Mouse (Mus musculus): ENCODE measurements around the gene Gar1. TPM values are rescaled to one million over a fixed set of nuclear protein-coding genes. Genes with fewer than 3 reads are reported as not detected.

Gar1 gene
- polyA plus RNA-seq, 1 experiment, result 49.6 TPM

- no peaks in the 10 kb centered on the region for H3K27me3 ChIP-seq (ENCODE audit: control insufficient read depth, insufficient read depth, low read length)
Measured at GRCm38 (mm10) chr3:129827691-129828090, 3.5 kb downstream of the Gar1 start.

GRCm38 (mm10) chr3:129826691-129827090 is 4.5 kb downstream of the Gar1 start:
- no peak overlapping the region for H3K4me3 ChIP-seq (ENCODE audit: control insufficient read depth, low read depth, low read length)
- TF ChIP-seq CTCF (IDR thresholded peaks at IDR 0.05; ENCODE audit: control insufficient read depth, insufficient read depth, insufficient replicate concordance, low read depth, low read length) (no peak), POLR2A (IDR thresholded peaks at IDR 0.05; ENCODE audit: control insufficient read depth, low read depth, low read length) (no peak)
- no peak overlapping the region for H3K27ac ChIP-seq (ENCODE audit: control insufficient read depth, insufficient read depth, low read depth, low read length)
- H3K27me3 ChIP-seq (ENCODE audit: control insufficient read depth, insufficient read depth, low read length), result no peaks in the 10 kb centered on the region
- no peaks in the 10 kb centered on the region for H3K4me1 ChIP-seq (ENCODE audit: control insufficient read depth, insufficient read depth, low read length)
- peaks cover 5% of the 10 kb centered on the region for H3K36me3 ChIP-seq (ENCODE audit: control insufficient read depth, insufficient read depth, low read length)

More at GRCm38 (mm10) chr3:129827691-129828090, 3.5 kb downstream of the Gar1 start:
- Histone ChIP-seq H3K27ac (ENCODE audit: control insufficient read depth, insufficient read depth, low read depth, low read length) (no peak overlapping the region), H3K36me3 (ENCODE audit: control insufficient read depth, insufficient read depth, low read length) (peaks cover 5% of the 10 kb centered on the region), H3K4me1 (ENCODE audit: control insufficient read depth, insufficient read depth, low read length) (no peaks in the 10 kb centered on the region), H3K4me3 (ENCODE audit: control insufficient read depth, low read depth, low read length) (no peak overlapping the region)
- TF ChIP-seq POLR2A (IDR thresholded peaks at IDR 0.05; ENCODE audit: control insufficient read depth, low read depth, low read length) (no peak), CTCF (IDR thresholded peaks at IDR 0.05; ENCODE audit: control insufficient read depth, insufficient read depth, insufficient replicate concordance, low read depth, low read length) (no peak)

DNA sequence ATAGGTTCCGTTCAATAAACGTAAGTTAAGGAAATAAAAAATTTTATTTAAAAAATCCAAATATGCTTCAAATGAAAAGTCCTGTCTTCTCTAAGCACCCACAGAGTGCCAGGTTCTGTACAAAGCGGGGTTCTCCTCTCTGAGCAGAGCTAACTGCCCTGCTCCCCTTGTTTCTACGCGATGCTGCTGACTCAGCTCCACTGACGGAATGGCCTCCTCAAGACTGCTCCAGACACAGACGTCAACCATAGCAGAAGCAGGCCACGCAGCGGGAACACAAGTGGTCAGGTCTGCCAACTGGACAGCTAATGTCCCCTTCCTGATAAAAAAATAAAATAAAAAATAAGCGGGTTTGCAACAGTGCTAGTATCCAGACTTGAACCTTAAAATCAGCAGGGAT is 6.3 kb downstream of the Gar1 start:
- Histone ChIP-seq H3K4me3 (ENCODE audit: control insufficient read depth, low read depth, low read length) (no peak overlapping the region), H3K27ac (ENCODE audit: control insufficient read depth, insufficient read depth, low read depth, low read length) (no peak overlapping the region), H3K27me3 (ENCODE audit: control insufficient read depth, insufficient read depth, low read length) (no peaks in the 10 kb centered on the region), H3K4me1 (ENCODE audit: control insufficient read depth, insufficient read depth, low read length) (no peaks in the 10 kb centered on the region), H3K36me3 (ENCODE audit: control insufficient read depth, insufficient read depth, low read length) (peaks cover 5% of the 10 kb centered on the region)
- no peak for TF ChIP-seq CTCF (IDR thresholded peaks at IDR 0.05; ENCODE audit: control insufficient read depth, insufficient read depth, insufficient replicate concordance, low read depth, low read length)
- no peak for TF ChIP-seq POLR2A (IDR thresholded peaks at IDR 0.05; ENCODE audit: control insufficient read depth, low read depth, low read length)

DNA sequence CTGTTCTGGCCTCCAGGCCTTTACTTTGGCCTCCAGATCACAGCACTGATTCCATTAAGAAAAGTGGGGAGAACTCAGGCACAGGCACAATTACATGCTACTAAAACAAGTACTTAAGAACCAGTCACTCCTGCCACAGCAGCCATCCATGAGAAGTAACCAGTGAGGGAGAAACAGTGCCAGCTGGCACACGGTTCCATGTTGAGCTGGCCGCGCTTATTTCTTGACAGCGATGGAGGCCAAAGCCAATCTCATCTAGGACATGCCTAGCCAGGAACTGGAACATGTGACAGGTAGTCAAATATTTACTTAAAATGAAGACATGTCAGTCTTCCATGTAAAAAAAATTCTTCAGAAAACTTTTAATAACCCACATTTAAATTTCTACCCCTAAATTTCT is 7.0 kb downstream of the Gar1 start:
- Histone ChIP-seq H3K4me3 (ENCODE audit: control insufficient read depth, low read depth, low read length) (no peak overlapping the region), H3K36me3 (ENCODE audit: control insufficient read depth, insufficient read depth, low read length) (peaks cover 5% of the 10 kb centered on the region), H3K27me3 (ENCODE audit: control insufficient read depth, insufficient read depth, low read length) (no peaks in the 10 kb centered on the region), H3K27ac (ENCODE audit: control insufficient read depth, insufficient read depth, low read depth, low read length) (no peak overlapping the region), H3K4me1 (ENCODE audit: control insufficient read depth, insufficient read depth, low read length) (no peaks in the 10 kb centered on the region)
- TF ChIP-seq CTCF (IDR thresholded peaks at IDR 0.05; ENCODE audit: control insufficient read depth, insufficient read depth, insufficient replicate concordance, low read depth, low read length) (no peak), POLR2A (IDR thresholded peaks at IDR 0.05; ENCODE audit: control insufficient read depth, low read depth, low read length) (no peak)

DNA sequence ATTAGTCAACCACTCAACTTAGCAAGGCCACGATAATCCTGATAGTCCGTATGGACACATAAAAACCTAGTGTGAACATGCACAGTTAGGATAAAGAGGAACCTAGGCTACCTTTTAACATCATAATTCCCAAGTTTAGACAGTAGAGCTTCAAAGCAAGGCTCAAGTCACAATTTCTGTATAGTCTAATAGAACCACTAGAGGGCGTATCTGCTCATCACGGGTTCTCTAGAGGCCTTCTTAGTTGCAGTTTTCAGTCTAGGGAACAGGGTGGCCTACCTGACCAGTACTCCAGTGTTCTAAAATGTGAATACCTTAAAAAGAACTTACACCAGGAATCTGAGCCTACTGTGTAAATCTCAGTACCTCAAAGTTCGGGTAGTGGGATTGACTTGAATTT is 7.9 kb downstream of the Gar1 start:
- no peaks in the 10 kb centered on the region for H3K27me3 ChIP-seq (ENCODE audit: control insufficient read depth, insufficient read depth, low read length)
- H3K27ac ChIP-seq (ENCODE audit: control insufficient read depth, insufficient read depth, low read depth, low read length), result no peak overlapping the region
- no peak overlapping the region for H3K4me3 ChIP-seq (ENCODE audit: control insufficient read depth, low read depth, low read length)
- peaks cover 5% of the 10 kb centered on the region for H3K36me3 ChIP-seq (ENCODE audit: control insufficient read depth, insufficient read depth, low read length)
- TF ChIP-seq CTCF (IDR thresholded peaks at IDR 0.05; ENCODE audit: control insufficient read depth, insufficient read depth, insufficient replicate concordance, low read depth, low read length) (no peak), POLR2A (IDR thresholded peaks at IDR 0.05; ENCODE audit: control insufficient read depth, low read depth, low read length) (no peak)
- H3K4me1 ChIP-seq (ENCODE audit: control insufficient read depth, insufficient read depth, low read length), result no peaks in the 10 kb centered on the region

- Histone ChIP-seq H3K27me3 (ENCODE audit: control insufficient read depth, insufficient read depth, low read length) (no peaks in the 10 kb centered on the region), H3K36me3 (ENCODE audit: control insufficient read depth, insufficient read depth, low read length) (peaks cover 5% of the 10 kb centered on the region), H3K4me1 (ENCODE audit: control insufficient read depth, insufficient read depth, low read length) (no peaks in the 10 kb centered on the region), H3K4me3 (ENCODE audit: control insufficient read depth, low read depth, low read length) (no peak within 1 kb of the TSS), H3K27ac (ENCODE audit: control insufficient read depth, insufficient read depth, low read depth, low read length) (no peak within 1 kb of the TSS)
- TF ChIP-seq POLR2A (IDR thresholded peaks at IDR 0.05; ENCODE audit: control insufficient read depth, low read depth, low read length) (no peak), CTCF (IDR thresholded peaks at IDR 0.05; ENCODE audit: control insufficient read depth, insufficient read depth, insufficient replicate concordance, low read depth, low read length) (no peak)
Measured at GRCm38 (mm10) chr3:129822206-129822775, 8.9 kb downstream of the Gar1 start, which contains the start of gene Rrh. Gene Rrh, minus strand, starts transcription at chr3:129822587.

- H3K4me1 ChIP-seq (ENCODE audit: control insufficient read depth, insufficient read depth, low read length), result no peaks in the 10 kb centered on the region
- TF ChIP-seq POLR2A (IDR thresholded peaks at IDR 0.05; ENCODE audit: control insufficient read depth, low read depth, low read length), result no peak
- TF ChIP-seq CTCF (IDR thresholded peaks at IDR 0.05; ENCODE audit: control insufficient read depth, insufficient read depth, insufficient replicate concordance, low read depth, low read length), result no peak
- H3K27ac ChIP-seq (ENCODE audit: control insufficient read depth, insufficient read depth, low read depth, low read length), result no peak overlapping the region
- H3K36me3 ChIP-seq (ENCODE audit: control insufficient read depth, insufficient read depth, low read length), result peaks cover 5% of the 10 kb centered on the region
- no peak overlapping the region for H3K4me3 ChIP-seq (ENCODE audit: control insufficient read depth, low read depth, low read length)
- no peaks in the 10 kb centered on the region for H3K27me3 ChIP-seq (ENCODE audit: control insufficient read depth, insufficient read depth, low read length)
Measured at GRCm38 (mm10) chr3:129821736-129822135, 9.5 kb downstream of the Gar1 start.
